Mouse (Mus musculus) gastrocnemius, postnatal 14 days (tissue): ENCODE data around the gene Sept5. TPM values are rescaled to one million over a fixed set of nuclear protein-coding genes. Genes with fewer than 3 reads are reported as not detected.
A peak's percentile ranks its signal among the peaks of the same experiment; 100 is the strongest.

ENCODE experiments used
- DNase-seq: peaks from one replicate; pipeline ENCODE4 v3.0.0; 2021; ENCODE audit warnings: mixed read lengths
- intact Hi-C: fragments of 180-260 bp; cut with DNase I; formaldehyde crosslinking; loops from one replicate; pipeline ENCODE4 v1.15.1; 2025; ENCODE audit warnings: low total_unique reads
- total RNA-seq, 2 experiments: library from RNA; stranded (reverse); gene quantifications; 2 replicates each; pipeline ENCODE4 v1.2.3; 2021

Gene Sept5
- total RNA-seq, 2 experiments from 2014 or later = 6.0 to 8.4 TPM

GRCm38 (mm10) chr16:18636401-18636800 lies 6.6 kb upstream of the Sept5 start:
- intact Hi-C loops = no loop called here
- no peak for DNase-seq

DNA sequence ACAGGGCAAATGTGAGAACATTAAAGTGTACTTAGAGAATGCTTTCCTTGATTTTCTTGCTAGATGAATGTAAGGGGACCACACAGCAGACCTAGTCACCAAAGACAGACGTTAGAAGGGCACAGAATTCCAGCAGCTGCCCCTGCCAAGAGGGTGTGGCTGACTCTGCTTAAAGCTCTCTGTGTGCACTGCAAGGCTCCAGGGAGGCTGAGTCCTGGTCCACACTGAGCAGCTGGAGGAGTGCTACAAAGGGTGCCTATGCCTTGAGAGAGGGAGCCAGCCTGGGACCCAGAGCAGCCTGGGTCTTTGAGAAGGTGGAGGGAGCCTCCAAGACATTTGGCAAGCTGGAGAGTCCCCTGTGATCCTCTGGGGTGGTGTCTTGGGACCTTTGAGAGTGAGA lies 3.6 kb upstream of the Sept5 start:
- no peak for DNase-seq
- intact Hi-C loops = no loop called here

DNA sequence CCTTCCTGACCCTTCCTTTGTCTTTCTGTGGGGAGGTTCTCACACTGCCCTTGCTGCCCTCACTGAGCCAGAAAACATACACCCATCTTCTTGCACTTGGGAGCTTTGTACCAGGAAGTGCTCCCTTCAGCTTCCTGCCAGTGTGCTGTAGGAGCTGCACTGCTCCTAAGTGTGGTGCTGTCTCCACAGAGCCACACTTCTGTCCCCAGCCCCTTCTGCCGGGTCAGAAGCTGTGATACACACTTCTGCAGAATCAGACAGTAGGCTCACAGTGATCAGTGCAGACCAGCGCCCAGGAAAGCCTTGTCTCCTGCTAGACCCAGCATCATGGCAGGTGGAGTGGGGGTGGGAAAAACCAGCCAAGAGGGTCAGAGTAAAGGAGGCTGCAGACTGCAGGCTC lies 3.1 kb upstream of the Sept5 start:
- no peak for DNase-seq
- intact Hi-C loops = no loop called here

DNA sequence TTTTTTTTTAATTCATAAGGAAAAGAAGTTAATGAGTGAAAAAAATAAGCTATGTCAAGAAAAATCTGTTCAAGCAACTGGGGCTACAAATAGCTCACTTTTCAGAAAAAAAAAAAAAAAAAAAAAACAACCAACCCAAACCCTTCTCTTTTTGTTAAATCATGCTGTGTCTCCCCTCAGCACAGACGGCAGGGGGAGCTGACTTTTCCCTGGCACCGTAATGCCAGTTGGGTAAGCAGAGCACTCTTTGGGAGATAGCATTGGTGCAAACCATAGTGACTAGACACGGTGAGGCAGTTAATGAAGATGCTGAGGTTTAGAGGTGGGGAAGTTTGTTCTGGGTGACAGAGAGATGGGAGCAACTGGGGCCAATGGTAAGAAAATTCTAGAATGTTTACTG lies 2.3 kb upstream of the Sept5 start:
- no peak for DNase-seq
- intact Hi-C loops = no loop called here

DNA sequence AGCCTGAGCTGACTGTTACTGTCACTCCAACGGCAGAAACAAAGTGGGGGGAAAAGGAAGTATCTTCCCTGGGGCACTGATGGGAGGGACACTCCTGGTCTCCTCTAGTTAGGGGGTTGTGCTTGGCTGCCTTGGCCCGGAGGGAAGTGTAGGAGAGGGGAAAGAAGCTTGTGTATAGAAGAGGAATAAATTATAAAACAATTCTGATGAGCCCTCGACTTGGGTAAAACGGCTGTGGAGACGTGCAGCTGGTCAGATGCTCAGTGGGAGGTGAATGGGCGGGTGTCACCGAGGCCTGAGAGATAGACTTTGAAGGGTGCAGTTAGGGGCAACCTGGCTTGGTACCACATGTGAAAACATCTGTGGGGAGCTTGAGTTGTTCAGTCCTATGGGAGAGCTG lies 1.4 kb upstream of the Sept5 start:
- intact Hi-C loops = no loop called here
- DNase-seq = no peak

DNA sequence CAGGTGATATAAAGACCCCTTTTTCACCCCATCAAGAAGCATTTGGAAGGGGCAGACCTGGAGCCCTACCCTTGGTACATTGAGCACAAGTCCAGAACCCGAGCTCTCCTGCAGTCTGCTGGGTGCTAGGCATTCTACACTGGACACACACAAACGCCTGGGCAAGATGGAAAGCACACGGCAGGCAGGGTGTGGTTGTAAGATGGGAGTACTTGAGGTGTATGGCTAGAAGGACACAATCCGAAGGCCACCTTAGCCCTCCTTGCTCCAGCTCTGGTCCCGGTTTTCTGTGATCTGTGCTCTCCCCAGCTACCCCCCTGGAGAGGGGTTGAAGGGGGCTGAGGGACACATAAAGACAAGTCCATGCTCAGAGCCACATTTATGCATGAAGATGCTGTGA lies 537 bp upstream of the Sept5 start:
- intact Hi-C loops = no loop called here
- no peak for DNase-seq

DNA sequence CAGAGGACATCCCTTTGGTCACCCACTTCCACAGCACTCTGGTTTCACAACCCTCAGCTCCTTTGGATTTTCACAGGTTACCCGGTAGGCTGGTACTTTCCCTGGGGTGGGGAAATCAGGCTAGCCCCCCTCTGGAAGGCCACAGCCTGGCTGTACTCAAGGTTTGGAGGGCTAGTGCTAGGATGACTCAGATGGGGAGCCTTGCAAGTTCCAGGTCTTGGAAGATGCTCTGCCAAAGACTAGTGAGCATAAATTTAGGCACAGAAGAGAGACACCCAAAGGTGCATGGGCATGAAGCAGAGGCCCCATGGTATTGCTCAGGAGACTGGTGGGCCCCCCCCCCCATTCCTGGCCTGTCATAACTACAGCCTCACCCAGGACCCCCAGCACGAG lies 810 bp downstream of the Sept5 start:
- intact Hi-C loops = loop anchor here (5.0 kb wide), 1 partner anchor 168 kb away; no protein-coding TSS in a partner anchor

DNA sequence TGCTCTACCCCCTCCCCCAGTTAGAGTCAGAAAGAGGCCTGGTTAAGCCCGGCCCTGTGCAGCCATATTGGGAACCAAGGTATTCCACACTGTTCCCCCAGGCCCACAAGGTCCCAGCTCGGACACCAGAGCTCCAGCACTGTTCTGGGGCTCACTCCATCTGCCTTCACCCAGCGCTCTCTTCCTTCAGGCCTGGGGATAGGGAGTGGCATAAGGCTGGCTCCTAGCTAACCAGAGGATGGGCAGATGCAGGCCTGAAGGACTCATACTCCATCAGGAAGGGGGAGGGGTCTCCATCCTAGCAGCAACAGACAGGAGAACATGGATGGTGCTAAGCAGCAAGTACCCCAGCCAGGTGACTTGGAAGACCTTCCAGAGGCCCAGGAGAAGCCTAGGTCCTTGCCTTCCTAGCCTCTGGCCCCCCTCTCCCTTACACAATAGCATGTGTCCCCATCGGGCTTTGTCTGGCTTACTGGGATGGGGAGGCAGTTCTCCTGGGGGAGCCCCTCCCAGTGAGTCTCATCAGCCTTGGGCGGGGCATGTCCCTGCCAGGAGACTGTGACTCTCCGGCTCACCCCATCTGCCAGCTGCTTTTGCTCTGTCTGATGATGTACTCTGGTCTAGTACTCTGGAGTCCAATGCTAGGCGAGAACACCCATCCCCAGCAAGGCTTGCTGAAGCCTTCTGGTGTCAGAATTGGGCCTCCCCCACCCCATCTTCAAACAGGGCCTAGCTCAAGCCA lies 1.4 kb downstream of the Sept5 start:
- intact Hi-C loops = loop anchor here (5.0 kb wide), 1 partner anchor 169 kb away; no protein-coding TSS in a partner anchor
- DNase-seq = no peak

More for the DNA sequence above, 810 bp downstream of the Sept5 start:
- DNase-seq = no peak

- intact Hi-C loops = loop anchor here (2.0 to 5.0 kb wide), 2 partner anchors 52 to 170 kb away; no protein-coding TSS in a partner anchor
- no peak for DNase-seq
Observed at GRCm38 (mm10) chr16:18627163-18627562, 2.6 kb downstream of the Sept5 start.

DNA sequence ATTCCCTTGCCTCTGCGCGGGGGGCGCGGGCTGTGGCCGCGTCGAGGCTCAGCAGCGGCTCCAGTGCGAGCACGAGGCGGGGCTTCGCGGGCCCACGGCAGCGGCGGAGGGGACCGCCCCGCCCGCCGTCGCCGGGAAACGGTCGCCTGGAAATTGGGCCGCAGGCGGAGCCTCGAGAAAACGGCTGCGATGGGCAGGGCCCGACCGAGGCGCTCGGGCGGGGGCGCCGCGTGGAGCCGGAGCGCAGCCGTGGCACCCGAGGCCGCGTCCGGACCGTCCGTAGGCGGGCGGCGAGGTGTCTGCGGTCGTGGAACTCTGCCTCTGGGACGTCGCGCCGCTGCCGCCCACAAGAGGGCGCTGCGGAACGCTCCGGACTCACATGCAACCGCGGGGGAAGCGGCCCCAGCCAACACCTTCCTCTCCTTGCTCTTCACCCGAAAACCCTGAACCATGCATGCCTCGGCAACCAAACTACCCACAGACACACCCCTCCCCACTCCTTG lies 3.3 kb downstream of the Sept5 start, which contains the start of gene Gm49601:
Gene Gm49601, minus strand, starts transcription at position 52 of the 503 bp plus-strand sequence.
- intact Hi-C loops = loop anchor here (2.0 to 5.0 kb wide), 2 partner anchors 52 to 171 kb away; no protein-coding TSS in a partner anchor
- DNase-seq = peak; percentile 84

GRCm38 (mm10) chr16:18625791-18626311 lies 3.9 kb downstream of the Sept5 start:
- intact Hi-C loops = loop anchor here (2.0 to 5.0 kb wide), 2 partner anchors 53 to 171 kb away; no protein-coding TSS in a partner anchor
- DNase-seq = no peak

- no peak for DNase-seq
- intact Hi-C loops = loop anchor here (5.0 kb wide), 1 partner anchor 172 kb away; no protein-coding TSS in a partner anchor
Observed at GRCm38 (mm10) chr16:18625097-18625496, 4.7 kb downstream of the Sept5 start.

DNA sequence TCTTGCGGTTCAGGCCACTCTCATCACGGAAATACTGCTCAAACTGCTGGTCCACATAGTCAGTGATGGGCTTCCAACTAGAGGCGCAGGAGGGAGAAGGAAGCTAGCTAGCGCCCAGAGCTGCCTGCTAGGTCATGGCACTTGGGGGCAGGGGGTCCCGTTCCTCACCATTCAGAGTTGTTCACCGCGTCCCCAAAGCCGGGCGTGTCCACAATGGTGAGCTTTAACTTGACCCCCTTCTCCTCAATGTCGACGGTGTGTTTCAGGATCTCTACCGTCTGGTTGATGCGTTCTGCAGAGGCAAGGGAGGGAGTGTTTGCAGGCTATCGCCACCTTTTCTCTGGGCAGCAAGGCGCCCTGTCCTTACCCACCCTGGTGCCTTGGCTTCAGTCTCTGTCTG lies 5.1 kb downstream of the Sept5 start:
- no peak for DNase-seq
- intact Hi-C loops = loop anchor here (5.0 kb wide), 1 partner anchor 173 kb away; no protein-coding TSS in a partner anchor

DNA sequence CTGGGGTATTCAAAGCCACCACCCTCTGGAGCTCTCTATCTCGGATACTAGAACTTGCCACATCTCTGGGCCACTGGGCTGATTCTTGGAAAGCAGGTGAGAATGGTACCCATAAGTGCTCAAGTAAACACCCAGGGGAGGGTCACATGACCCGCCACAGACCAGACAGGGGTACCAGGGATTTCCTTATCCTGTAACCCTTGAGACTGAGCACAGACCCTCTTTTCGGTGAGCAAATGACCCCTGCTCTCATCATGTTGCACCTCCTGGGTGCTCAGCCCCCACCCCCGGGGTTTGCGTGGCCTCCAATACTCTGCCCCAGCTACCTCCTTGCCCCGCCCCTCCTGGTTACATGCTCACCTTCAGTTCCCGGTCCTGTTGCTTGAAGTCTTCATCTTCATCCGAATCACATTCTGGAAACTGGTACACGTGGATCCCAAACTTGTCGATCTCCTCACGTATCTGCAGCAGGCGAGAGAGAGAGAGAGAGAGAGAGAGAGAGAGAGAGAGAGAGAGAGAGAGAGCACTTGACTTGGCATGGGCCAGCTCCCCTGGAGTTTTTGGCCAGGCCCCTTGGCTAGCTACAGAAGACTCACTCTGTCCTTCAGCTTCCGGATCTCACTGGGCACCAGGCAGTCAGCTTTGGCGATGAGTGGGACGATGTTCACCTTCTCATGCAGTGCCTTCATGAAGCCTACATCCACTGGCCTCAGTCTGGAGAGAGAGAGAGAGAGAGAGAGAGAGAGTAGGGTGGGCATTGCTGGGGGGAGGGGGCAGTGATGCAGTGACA lies 5.8 kb downstream of the Sept5 start:
- intact Hi-C loops = no loop called here
- DNase-seq = no peak

DNA sequence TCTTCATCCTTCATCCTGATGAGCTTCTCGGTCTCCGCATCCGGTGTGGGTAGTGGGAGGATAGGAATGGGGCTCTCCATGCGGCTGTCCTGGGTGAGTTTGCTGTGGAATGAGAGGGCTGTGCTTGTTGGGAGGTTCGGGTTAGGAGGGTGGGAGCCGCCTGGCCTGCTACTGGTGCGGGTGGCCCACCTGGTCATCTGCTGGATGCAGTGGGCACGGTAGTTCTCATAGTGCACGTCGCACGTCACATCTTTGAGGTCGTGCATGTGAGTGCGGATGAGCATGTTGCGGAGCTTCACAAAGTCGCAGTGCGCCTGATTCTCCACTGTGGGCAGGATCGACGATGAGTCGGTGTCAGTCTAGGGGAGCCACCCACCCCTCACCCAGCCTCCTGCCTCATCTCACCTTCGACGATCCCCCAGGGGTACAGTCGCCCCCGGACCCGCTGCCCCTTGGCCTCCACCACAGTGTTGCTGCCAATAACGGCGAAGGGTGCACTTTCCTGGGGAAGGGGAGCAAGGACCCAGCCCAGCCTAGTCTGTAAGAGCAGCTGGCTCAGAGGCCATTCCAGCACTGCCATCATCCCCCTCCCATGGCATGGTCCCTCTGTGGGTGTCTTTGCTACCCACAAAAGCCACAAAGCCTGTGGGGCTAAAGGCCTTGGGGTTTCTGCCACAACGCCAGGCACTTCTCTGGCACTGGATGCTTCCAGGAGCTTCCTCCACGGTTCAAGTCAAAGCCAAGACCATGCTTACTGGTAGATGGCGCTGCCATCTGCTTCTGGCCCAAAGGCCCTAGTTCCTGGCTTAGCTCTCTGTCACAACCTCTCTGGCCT lies 6.6 kb downstream of the Sept5 start:
- intact Hi-C loops = no loop called here

GRCm38 (mm10) chr16:18622019-18622418 lies 7.7 kb downstream of the Sept5 start, which contains the start of gene Gp1bb:
TSS of gene Gp1bb (minus strand) at chr16:18622403.
- intact Hi-C loops = no loop called here
- no peak for DNase-seq

More for the DNA sequence above, 6.6 kb downstream of the Sept5 start:
- DNase-seq = no peak

- no peak for DNase-seq
- intact Hi-C loops = no loop called here
Observed at GRCm38 (mm10) chr16:18621362-18622001, 8.3 kb downstream of the Sept5 start.

DNA sequence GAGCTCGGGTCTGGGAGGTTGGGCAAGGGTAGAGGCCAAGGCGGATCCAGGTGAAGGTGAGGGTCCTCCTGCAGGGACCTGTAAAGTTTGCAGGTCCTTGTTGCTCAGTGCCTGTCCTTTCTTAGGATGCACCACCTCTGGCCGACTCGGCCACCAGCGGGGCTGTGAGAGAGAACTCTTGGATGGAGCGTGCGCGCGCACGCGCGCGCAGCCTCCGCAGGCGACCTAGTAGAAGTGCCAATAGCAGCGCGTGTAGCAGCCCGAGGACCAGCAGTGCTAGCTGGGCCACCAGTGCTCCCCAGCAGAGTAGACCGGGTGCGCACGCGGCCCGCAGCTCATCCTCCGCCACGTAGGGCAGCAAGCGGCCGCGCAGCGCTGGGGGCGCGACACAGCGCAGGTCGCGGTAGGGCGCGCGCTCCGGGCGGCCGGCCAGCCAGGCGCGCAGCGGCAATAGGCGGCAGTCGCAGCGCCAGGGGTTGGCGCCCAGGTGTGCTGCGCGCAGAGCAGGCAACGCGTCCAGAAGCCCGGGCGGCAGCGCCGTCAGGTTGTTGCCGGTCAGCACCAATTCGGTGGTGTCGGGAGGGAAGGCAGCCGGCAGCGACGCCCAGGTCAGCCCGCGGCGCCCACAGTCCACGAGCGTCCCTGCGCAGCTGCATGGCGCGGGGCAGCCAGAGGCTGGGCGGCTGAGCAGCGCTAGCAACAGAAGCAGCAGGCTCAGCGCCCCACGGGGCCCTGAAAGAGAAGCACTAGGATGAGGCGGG lies 9.0 kb downstream of the Sept5 start:
- no peak for DNase-seq

More for the DNA sequence above, 9.0 kb downstream of the Sept5 start:
- intact Hi-C loops = no loop called here
